Mouse (Mus musculus): ENCODE results near the gene Rsph3a. TPM values are rescaled to one million over a fixed set of nuclear protein-coding genes. Genes with fewer than 3 reads are reported as not detected.

The Rsph3a gene
- total and polyA plus RNA-seq, 3 experiments: 9.9 to 23.7 (median 17.8) TPM

Other genes starting within 250 kb of the Rsph3a start
- 0.17 and 0.25 TPM in 2 replicates for gene Fndc1, start 118.3 kb upstream of the Rsph3a start, total RNA-seq (2012; rRNA removed)
- gene Fndc1, start 118.3 kb upstream of the Rsph3a start, total RNA-seq (2014; rRNA removed): 0.05 and 0.34 TPM in 2 replicates
- 0.14 TPM in 1 of 2 replicates, not detected in the other for gene Fndc1, start 118.3 kb upstream of the Rsph3a start, polyA plus RNA-seq (2012; ENCODE audit: insufficient read length, low read depth)
- gene Tagap, start 19.6 kb upstream of the Rsph3a start, total RNA-seq (2012; rRNA removed): 16.3 and 16.4 TPM in 2 replicates
- gene Tagap, start 19.6 kb upstream of the Rsph3a start, total RNA-seq (2014; rRNA removed): 18.5 and 20.9 TPM in 2 replicates
- 12.9 and 14.2 TPM in 2 replicates for gene Tagap, start 19.6 kb upstream of the Rsph3a start, polyA plus RNA-seq (2012; ENCODE audit: insufficient read length, low read depth)
- gene Gm49673, start 202.2 kb downstream of the Rsph3a start, total RNA-seq (2012; rRNA removed): 0.17 TPM in 1 of 2 replicates, not detected in the other
- gene Gm49673, start 202.2 kb downstream of the Rsph3a start, total RNA-seq (2014; rRNA removed): not detected in 2 replicates
- gene Gm49673, start 202.2 kb downstream of the Rsph3a start, polyA plus RNA-seq (2012; ENCODE audit: insufficient read length, low read depth): 0.10 TPM in 1 of 2 replicates, not detected in the other
- 33.0 and 53.2 TPM in 2 replicates for gene Rnaset2a, start 202.5 kb downstream of the Rsph3a start, total RNA-seq (2012; rRNA removed)
- 22.1 and 23.5 TPM in 2 replicates for gene Rnaset2a, start 202.5 kb downstream of the Rsph3a start, total RNA-seq (2014; rRNA removed)
- gene Rnaset2a, start 202.5 kb downstream of the Rsph3a start, polyA plus RNA-seq (2012; ENCODE audit: insufficient read length, low read depth): 15.0 and 17.0 TPM in 2 replicates
- gene Fgfr1op, start 219.9 kb downstream of the Rsph3a start, total RNA-seq (2012; rRNA removed): 29.8 and 34.7 TPM in 2 replicates
- gene Fgfr1op, start 219.9 kb downstream of the Rsph3a start, total RNA-seq (2014; rRNA removed): 56.3 and 60.7 TPM in 2 replicates
- gene Fgfr1op, start 219.9 kb downstream of the Rsph3a start, polyA plus RNA-seq (2012; ENCODE audit: insufficient read length, low read depth): 46.9 and 55.3 TPM in 2 replicates

Measured in CH12.LX (cell line).